9 mouse cellular contexts compared by ENCODE assay signal in genomic region chr13:73260354-73261035, GRCm38 (mm10). TPM values are rescaled to one million over a fixed set of nuclear protein-coding genes. Genes with fewer than 3 reads are reported as not detected.
DNase-seq lines count a peak whose midpoint lies in the region; ATAC-seq and TF ChIP-seq lines count a peak whose summit lies in the region.
"Had no signal": no experiment of that assay in that cellular context is flagged by ENCODE, and none has a peak within 500 bp of the region (broad histone marks: within the 10 kb centered on the region; RNA-seq: fewer than 3 reads in every experiment).

Irx4 (plus strand) TSS chr13:73260479.

- peak within 1 kb of the TSS; percentile 45 for H3K4me3 ChIP-seq in embryonic facial prominence, embryonic 12.5 days
- 0 out of 2 replicates have a peak within 1 kb of the TSS, but pooled peaks have one; percentile 8 for H3K4me3 ChIP-seq in liver, embryonic 15.5 days (replicated peaks)
- no peak within 1 kb of the TSS for H3K4me3 ChIP-seq in cerebellum, adult 2 months (replicated peaks; ENCODE audit: insufficient read depth, low read depth, low read length)

- no peaks in the 10 kb centered on the region for H3K36me3 ChIP-seq in embryonic facial prominence, embryonic 12.5 days
- no peaks in the 10 kb centered on the region for H3K36me3 ChIP-seq in liver, embryonic 15.5 days (replicated peaks)

- no peak for TF ChIP-seq CTCF in cerebellum, adult 2 months (IDR thresholded peaks at IDR 0.05; ENCODE audit: borderline replicate concordance, insufficient read depth, low read depth, low read length)

- DNase-seq in ES-CJ7 (ENCODE audit: low read depth, low spot score): peak; percentile 10
- DNase-seq in heart, postnatal 25 days (ENCODE audit: low spot score): no peak
- DNase-seq in gastrocnemius, postnatal 10 days: no peak
- no peak for DNase-seq in gastrocnemius, adult 18-20 months (ENCODE audit: low spot score)
- no peak for DNase-seq in urinary bladder, postnatal 25 days (ENCODE audit: low spot score)
- no peak for DNase-seq in cerebellum, adult 2 months

- H3K4me1 ChIP-seq in embryonic facial prominence, embryonic 12.5 days: peaks cover 17% of the 10 kb centered on the region
- H3K4me1 ChIP-seq in liver, embryonic 15.5 days (replicated peaks): no peaks in the 10 kb centered on the region
- peaks cover 3% of the 10 kb centered on the region; the same call in 1 of the 2 replicates for H3K4me1 ChIP-seq in cerebellum, adult 2 months (ENCODE audit: control insufficient read depth, insufficient read depth, low read length)

- H3K27me3 ChIP-seq in embryonic facial prominence, embryonic 12.5 days: peaks cover 95% of the 10 kb centered on the region
- H3K27me3 ChIP-seq in liver, embryonic 15.5 days: peaks cover 85% of the 10 kb centered on the region
- peaks cover 9% of the 10 kb centered on the region; the same call in 1 of the 2 replicates for H3K27me3 ChIP-seq in cerebellum, adult 2 months (ENCODE audit: control insufficient read depth, insufficient read depth, low read length)

- no peak within 1 kb of the TSS for H3K27ac ChIP-seq in embryonic facial prominence, embryonic 12.5 days
- H3K27ac ChIP-seq in liver, embryonic 15.5 days (replicated peaks): no peak within 1 kb of the TSS
- H3K27ac ChIP-seq in cerebellum, adult 2 months (ENCODE audit: insufficient read depth, low read length): no peak within 1 kb of the TSS

- H3K4me2 ChIP-seq in embryonic facial prominence, embryonic 12.5 days (replicated peaks): peak within 1 kb of the TSS; percentile 93
- H3K4me2 ChIP-seq in liver, embryonic 15.5 days: peak within 1 kb of the TSS; percentile 7; the same call in 1 of the 2 replicates

- WGBS in embryonic facial prominence, embryonic 12.5 days: under 1% methylated on average over 78 of the region's 86 CpGs
- WGBS in liver, embryonic 15.5 days (ENCODE audit: insufficient replicate concordance): 1% methylated on average over 86 of the region's 86 CpGs
- 1% methylated on average over 82 of the region's 86 CpGs for WGBS in cerebellum, adult 2 months

- no peak for ATAC-seq in embryonic facial prominence, embryonic 12.5 days (ENCODE audit: insufficient number of reproducible peaks, insufficient read depth, low FRiP score, low TSS enrichment)
- no peak for ATAC-seq in liver, embryonic 15.5 days (ENCODE audit: insufficient read depth)

- no peaks in the 10 kb centered on the region for H3K9me3 ChIP-seq in embryonic facial prominence, embryonic 12.5 days
- no peaks in the 10 kb centered on the region for H3K9me3 ChIP-seq in liver, embryonic 15.5 days (replicated peaks)

- TF ChIP-seq POLR2A in cerebellum, adult 2 months (IDR thresholded peaks at IDR 0.05; ENCODE audit: borderline replicate concordance, insufficient read depth, low read length): no peak

- intact Hi-C loops in heart, postnatal 25 days (cut with DNase I): loop anchor here (5.0 kb wide), 1 partner anchor 67 kb away; the partner anchor contains the start of genes Mrpl36 and Ndufs6

- H3K9ac ChIP-seq in embryonic facial prominence, embryonic 12.5 days: peak within 1 kb of the TSS; percentile 25; the same call in 1 of the 2 replicates
- no peak within 1 kb of the TSS for H3K9ac ChIP-seq in liver, embryonic 15.5 days

RNA-seq across cellular contexts. Expression of gene Irx4, which starts in this region (rescaled TPM):
- 4.8 and 5.8 TPM in 2 replicates for polyA plus RNA-seq in embryonic facial prominence, embryonic 12.5 days (2016; fragmentation: Nextera tagmentation; extraction: Ambion mirVana)
- total RNA-seq in heart, postnatal 25 days (2021): 10 to 100 TPM; 26.0 to 27.0 TPM
- not detected in 2 replicates for polyA plus RNA-seq in liver, embryonic 15.5 days (2015; fragmentation: Nextera tagmentation; extraction: Ambion mirVana)
- total RNA-seq in gastrocnemius, postnatal 10 days (2021): not detected
- total RNA-seq in gastrocnemius, adult 18-20 months (2021): not detected
- 0.43 and 0.70 TPM in 2 replicates for polyA plus RNA-seq in cerebellum, adult 2 months (2012; rRNA removed)
- total RNA-seq: layer of hippocampus, postnatal 14 days had no signal

Comparison
In these comparisons a context has a peak if more than half of its experiments do, and no peak if none do; other contexts are left out.
1. RNA of gene Irx4 (total RNA-seq): 26.0 to 27.0 TPM in heart, postnatal 25 days; not detected in gastrocnemius, postnatal 10 days and not detected in gastrocnemius, adult 18-20 months; every median in the first group is over 10 times any median in the second.